Mouse (Mus musculus) neural tube, embryonic 13.5 days (tissue): ENCODE data around the gene Ust. TPM values are rescaled to one million over a fixed set of nuclear protein-coding genes. Genes with fewer than 3 reads are reported as not detected.
"Not testable (repeated sequence)": the region's sequence is repeated elsewhere in the genome, so short reads cannot be mapped to it uniquely, and the experiment has no call there.

ENCODE experiments used
- ATAC-seq: fragments of 200-750 bp; cut with Nextera tagmentation; 2 replicates; pipeline ENCODE4 v1.8.0; 2017; ENCODE audit warnings: low read depth, mild to moderate bottlenecking, moderate TSS enrichment, moderate library complexity
- H3K27ac ChIP-seq: fragments of 300-500 bp; sonication (generic); replicated peaks from 2 replicates; pipeline ENCODE4 v1.5.1; 2015; ENCODE audit warnings: moderate library complexity, mild to moderate bottlenecking, inconsistent platforms
- H3K27me3 ChIP-seq: fragments of 300-500 bp; sonication (generic); 2 replicates; pipeline ENCODE4 v1.6.1; 2015; ENCODE audit warnings: mild to moderate bottlenecking, inconsistent platforms
- H3K36me3 ChIP-seq: fragments of 300-500 bp; sonication (generic); 2 replicates; pipeline ENCODE4 v1.6.1; 2015; ENCODE audit warnings: mild to moderate bottlenecking, inconsistent platforms
- H3K4me1 ChIP-seq: fragments of 300-500 bp; sonication (generic); replicated peaks from 2 replicates; pipeline ENCODE4 v1.6.1; 2015; ENCODE audit warnings: inconsistent platforms
- H3K4me2 ChIP-seq: fragments of 300-500 bp; sonication (generic); 2 replicates; pipeline ENCODE4 v1.6.1; 2015; ENCODE audit warnings: inconsistent platforms, mild to moderate bottlenecking, moderate library complexity
- H3K4me3 ChIP-seq: fragments of 300-500 bp; sonication (generic); 2 replicates; pipeline ENCODE4 v1.5.1; 2015; ENCODE audit warnings: mild to moderate bottlenecking, inconsistent platforms
- H3K9ac ChIP-seq: fragments of 300-500 bp; sonication (generic); 2 replicates; pipeline ENCODE4 v1.6.1; 2015; ENCODE audit warnings: moderate library complexity, mild to moderate bottlenecking, inconsistent platforms
- H3K9me3 ChIP-seq: fragments of 300-500 bp; sonication (generic); 2 replicates; pipeline ENCODE4 v1.6.1; 2016; ENCODE audit warnings: inconsistent platforms
- WGBS: fragments of 180-500 bp; shearing (Covaris S2); methylation state at CpG from one replicate; pipeline ENCODE4 v1.1.7; 2015; 5-methylcytosine and 5-hydroxymethylcytosine counted together
- polyA plus RNA-seq: library from polyadenylated mRNA; unstranded; fragments of >200 nt; fragmentation: Nextera tagmentation; extraction: Ambion mirVana; gene quantifications from 2 replicates; pipeline ENCODE4 v1.2.1, GENCODE M21; 2015

The Ust gene
- 7.1 and 7.3 TPM in 2 replicates for polyA plus RNA-seq

DNA sequence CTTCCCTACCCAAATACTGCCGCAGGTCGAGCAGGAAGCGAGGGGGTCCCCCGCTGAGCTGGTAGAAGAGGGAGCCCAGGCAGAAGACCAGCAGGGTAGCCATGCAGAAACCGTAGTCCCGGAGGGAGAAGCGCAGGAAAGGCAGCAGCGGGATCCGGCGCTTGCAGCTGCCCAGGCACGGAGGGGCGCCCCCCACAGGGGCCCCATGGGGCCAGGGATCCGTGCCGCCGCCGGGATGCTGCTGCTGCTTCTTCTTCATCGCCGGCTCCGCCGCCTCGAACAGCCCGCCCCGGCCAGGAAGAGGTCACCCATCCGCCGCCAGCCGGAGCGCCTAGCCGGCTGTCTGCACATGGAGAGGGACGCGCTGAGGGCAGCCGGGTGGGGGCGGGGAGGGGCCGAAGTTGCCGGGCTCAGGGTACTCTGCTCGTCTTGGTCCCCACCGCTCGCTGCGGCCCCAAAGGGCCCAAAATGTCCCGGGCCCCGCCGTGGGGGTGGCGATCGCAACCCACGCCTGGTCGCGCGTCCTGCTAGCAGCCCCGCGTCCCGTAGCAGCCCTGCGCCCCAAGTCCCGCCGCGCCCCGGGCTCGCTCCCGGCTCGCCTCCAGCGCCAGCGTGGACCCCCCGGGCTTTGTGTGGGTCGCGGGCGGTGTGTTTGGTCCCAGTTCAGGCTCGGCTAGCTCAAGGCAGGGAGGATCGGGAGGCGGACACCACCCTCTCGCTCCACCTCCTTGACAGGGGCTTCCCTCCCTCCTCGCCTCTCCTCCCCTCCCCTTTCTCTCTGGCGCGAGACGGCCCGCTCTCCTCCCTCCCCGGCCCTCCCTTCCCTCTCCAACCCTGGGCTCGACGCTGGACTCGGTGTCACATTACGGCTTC, at the start of gene Ust:
TSS of gene Ust (minus strand) at position 685 of the 873 bp plus-strand sequence.
- peak; percentile 90 for ATAC-seq
- Histone ChIP-seq H3K4me3 (peak within 1 kb of the TSS; percentile 90), H3K9me3 (0 out of 2 replicates have a peak, but pooled peaks cover 4% of the 10 kb centered on the region), H3K27ac (peak within 1 kb of the TSS; percentile 54; the same call in 1 of the 2 replicates), H3K4me1 (peaks cover 32% of the 10 kb centered on the region), H3K9ac (peak within 1 kb of the TSS; percentile 82), H3K27me3 (peaks cover 16% of the 10 kb centered on the region; the same call in 1 of the 2 replicates), H3K36me3 (0 out of 2 replicates have a peak, but pooled peaks cover 4% of the 10 kb centered on the region), H3K4me2 (peak within 1 kb of the TSS; percentile 93)
- under 1% methylated on average over 68 of the region's 78 CpGs for WGBS

DNA sequence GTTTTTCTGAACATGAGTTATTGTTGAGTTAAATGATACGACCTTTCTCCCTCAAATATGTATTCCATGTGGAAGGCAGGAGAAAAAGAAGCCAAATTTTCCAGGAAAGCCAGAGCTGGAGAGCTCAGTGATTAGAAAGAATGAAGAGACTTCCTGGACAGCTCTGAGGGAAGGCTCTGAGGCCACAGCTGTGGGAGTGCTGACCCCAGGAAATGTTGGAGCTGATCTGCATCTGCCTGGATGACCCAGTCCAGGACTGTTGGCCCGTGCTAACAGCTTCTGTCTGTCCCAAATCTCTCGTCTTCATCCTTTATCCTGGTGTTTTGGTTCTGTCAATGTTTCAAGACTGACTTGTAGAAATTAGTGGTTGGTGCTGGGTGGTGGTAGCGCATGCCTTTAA, 42.7 kb upstream of the Ust start:
- H3K9me3 ChIP-seq: 0 out of 2 replicates have a peak, but pooled peaks cover 3% of the 10 kb centered on the region
- no peaks in the 10 kb centered on the region for H3K27me3 ChIP-seq
- WGBS: 80% methylated on average over 4 of the region's 4 CpGs
- H3K9ac ChIP-seq: no peak overlapping the region
- H3K36me3 ChIP-seq: no peaks in the 10 kb centered on the region
- H3K4me3 ChIP-seq: no peak overlapping the region
- no peak overlapping the region for H3K27ac ChIP-seq
- ATAC-seq: no peak
- H3K4me1 ChIP-seq: no peaks in the 10 kb centered on the region
- no peak overlapping the region for H3K4me2 ChIP-seq

DNA sequence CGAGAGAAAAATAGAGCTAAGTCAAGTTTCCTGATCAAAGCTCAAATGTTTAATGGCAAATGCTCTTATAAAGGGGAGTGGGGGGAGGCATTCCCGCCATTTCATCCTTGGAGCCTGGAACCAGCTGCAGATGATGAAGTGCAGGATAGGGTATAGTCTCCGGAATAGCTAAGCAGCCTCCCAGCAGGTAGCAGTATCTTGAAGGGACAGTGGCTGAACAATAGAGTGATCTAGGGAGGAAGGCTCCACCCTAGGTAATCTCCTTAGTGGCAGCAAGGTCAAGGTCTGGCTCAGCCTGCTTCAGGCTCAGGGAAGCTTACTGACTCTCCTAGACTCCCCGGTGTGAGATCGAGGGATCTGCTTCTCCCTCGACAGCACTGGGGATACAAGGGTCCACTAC, 40.9 kb upstream of the Ust start:
- H3K9ac ChIP-seq, H3K9me3 ChIP-seq, H3K27me3 ChIP-seq, ATAC-seq, H3K27ac ChIP-seq, H3K4me2 ChIP-seq, H3K4me3 ChIP-seq, H3K36me3 ChIP-seq, H3K4me1 ChIP-seq: not testable (repeated sequence)
- WGBS: 67% methylated on average over 6 of the region's 6 CpGs

- not testable (repeated sequence) for H3K4me2 ChIP-seq, ATAC-seq, H3K4me1 ChIP-seq, H3K36me3 ChIP-seq, H3K9ac ChIP-seq, H3K27me3 ChIP-seq, H3K4me3 ChIP-seq, H3K27ac ChIP-seq
- 0 out of 2 replicates have a peak, but pooled peaks cover 11% of the 10 kb centered on the region for H3K9me3 ChIP-seq
Measured at GRCm38 (mm10) chr10:8552239-8552638, 33.6 kb upstream of the Ust start.

DNA sequence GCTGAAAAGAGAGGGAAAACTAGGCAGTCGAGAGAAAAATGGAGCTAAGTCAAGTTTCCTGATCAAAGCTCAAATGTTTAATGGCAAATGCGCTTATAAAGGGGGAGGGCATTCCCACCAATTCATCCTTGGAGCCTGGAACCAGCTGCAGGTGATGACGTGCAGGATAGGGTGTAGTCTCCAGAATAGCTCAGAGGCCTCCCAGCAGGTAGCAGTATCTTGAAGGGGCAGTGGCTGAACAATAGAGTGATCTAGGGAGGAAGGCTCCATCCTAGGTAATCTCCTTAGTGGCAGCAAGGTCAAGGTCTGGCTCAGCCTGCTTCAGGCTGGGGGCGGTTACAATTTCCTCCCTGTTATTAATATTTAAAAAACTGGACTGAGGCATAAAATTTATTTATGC, 33.0 kb upstream of the Ust start:
- not testable (repeated sequence) for H3K36me3 ChIP-seq, H3K4me3 ChIP-seq, ATAC-seq, H3K4me2 ChIP-seq, H3K27me3 ChIP-seq, H3K9ac ChIP-seq, H3K27ac ChIP-seq, H3K4me1 ChIP-seq
- WGBS: 95% methylated on average over 4 of the region's 4 CpGs
- H3K9me3 ChIP-seq: 0 out of 2 replicates have a peak, but pooled peaks cover 10% of the 10 kb centered on the region

DNA sequence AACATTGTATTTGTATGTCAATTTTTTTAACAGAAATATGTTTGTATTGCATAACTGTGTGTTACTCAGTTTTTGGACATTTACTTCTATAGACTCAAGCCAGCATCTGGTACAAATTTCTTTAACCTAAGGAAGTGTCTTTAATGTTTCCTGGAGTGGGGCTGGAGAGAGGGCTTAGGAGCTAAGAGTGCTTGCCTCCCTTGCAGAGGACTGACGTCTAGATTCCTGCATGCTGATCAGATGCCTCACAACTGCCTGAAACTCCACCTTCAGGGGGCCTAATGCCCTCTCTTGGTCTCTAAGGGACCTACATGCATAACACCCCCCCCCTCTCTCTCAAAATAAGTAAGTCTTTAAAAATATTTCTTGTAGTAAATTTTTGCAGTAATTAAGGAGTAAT, 22.9 kb upstream of the Ust start:
- no peak for ATAC-seq
- Histone ChIP-seq H3K4me1 (no peaks in the 10 kb centered on the region), H3K4me3 (no peak overlapping the region), H3K27me3 (no peaks in the 10 kb centered on the region), H3K9ac (no peak overlapping the region), H3K9me3 (no peaks in the 10 kb centered on the region), H3K4me2 (no peak overlapping the region), H3K27ac (no peak overlapping the region), H3K36me3 (no peaks in the 10 kb centered on the region)
- 14% methylated on average over 1 of the region's 1 CpGs for WGBS

- no peak overlapping the region for H3K9ac ChIP-seq
- H3K36me3 ChIP-seq: no peaks in the 10 kb centered on the region
- no peak overlapping the region for H3K4me2 ChIP-seq
- H3K4me1 ChIP-seq: no peaks in the 10 kb centered on the region
- no peak for ATAC-seq
- no peaks in the 10 kb centered on the region for H3K27me3 ChIP-seq
- WGBS: 85% methylated on average over 3 of the region's 3 CpGs
- H3K9me3 ChIP-seq: no peaks in the 10 kb centered on the region
- H3K4me3 ChIP-seq: no peak overlapping the region
- H3K27ac ChIP-seq: no peak overlapping the region
Measured at GRCm38 (mm10) chr10:8535445-8535844, 16.8 kb upstream of the Ust start.

DNA sequence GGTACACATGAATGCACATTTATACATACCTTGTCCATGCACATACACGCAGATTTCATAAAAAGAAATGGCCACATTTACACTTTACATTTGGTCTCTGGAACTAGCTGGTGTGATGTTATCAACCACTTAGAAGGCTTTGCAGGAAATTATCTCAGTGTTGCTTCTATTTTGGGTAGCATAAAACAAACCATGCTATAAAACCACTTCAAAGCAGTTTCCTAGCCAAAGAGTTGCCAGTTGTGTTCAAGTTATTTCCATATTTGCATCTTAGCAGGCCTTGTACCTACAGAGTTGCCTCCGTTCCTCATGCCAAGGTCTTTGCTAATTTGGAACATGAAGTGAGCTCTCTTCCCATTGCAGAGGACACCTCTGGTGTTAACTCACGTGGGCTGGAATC, 13.0 kb upstream of the Ust start:
- no peak for ATAC-seq
- no peaks in the 10 kb centered on the region for H3K36me3 ChIP-seq
- H3K27ac ChIP-seq: no peak overlapping the region
- H3K9ac ChIP-seq: no peak overlapping the region
- H3K4me2 ChIP-seq: no peak overlapping the region
- no peaks in the 10 kb centered on the region for H3K27me3 ChIP-seq
- H3K4me3 ChIP-seq: no peak overlapping the region
- no peaks in the 10 kb centered on the region for H3K4me1 ChIP-seq
- H3K9me3 ChIP-seq: no peaks in the 10 kb centered on the region
- WGBS: 88% methylated on average over 3 of the region's 3 CpGs

DNA sequence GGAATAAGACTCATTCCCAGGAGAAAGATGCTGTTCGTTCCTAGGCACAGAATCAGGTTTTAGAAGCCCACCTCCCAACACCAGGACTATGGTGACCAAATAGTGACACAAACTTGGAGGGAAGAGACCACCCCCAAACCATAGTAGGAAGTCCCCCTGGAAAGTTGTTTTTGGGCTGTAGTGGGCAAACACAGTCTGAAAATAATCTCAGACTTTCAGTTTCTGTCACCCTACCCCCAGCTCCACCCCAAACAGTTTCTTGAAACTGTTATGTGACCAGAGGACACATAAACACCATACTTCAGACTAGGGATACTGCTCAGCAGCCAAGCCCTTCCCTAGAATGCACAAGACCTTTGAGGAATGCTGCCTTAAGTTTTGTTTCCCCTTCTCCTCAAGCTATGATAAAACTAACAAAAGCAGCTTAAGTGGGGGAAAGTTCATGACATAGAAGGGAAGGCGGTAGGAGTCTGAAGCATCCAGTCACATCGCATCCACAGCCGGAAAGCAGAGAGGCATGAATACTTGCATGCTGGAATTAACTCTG, 12.0 kb upstream of the Ust start:
- 87% methylated on average over 4 of the region's 4 CpGs for WGBS
- no peaks in the 10 kb centered on the region for H3K9me3 ChIP-seq
- H3K9ac ChIP-seq: no peak overlapping the region
- no peak overlapping the region for H3K27ac ChIP-seq
- no peaks in the 10 kb centered on the region for H3K4me1 ChIP-seq
- H3K4me3 ChIP-seq: no peak overlapping the region
- H3K4me2 ChIP-seq: no peak overlapping the region
- H3K27me3 ChIP-seq: no peaks in the 10 kb centered on the region
- ATAC-seq: no peak
- no peaks in the 10 kb centered on the region for H3K36me3 ChIP-seq

- WGBS: 40% methylated on average over 7 of the region's 7 CpGs
Measured at GRCm38 (mm10) chr10:8529173-8529572, 10.5 kb upstream of the Ust start.

GRCm38 (mm10) chr10:8525354-8525753, 6.7 kb upstream of the Ust start:
- H3K4me2 ChIP-seq: no peak overlapping the region
- 83% methylated on average over 1 of the region's 1 CpGs for WGBS
- peaks cover 6% of the 10 kb centered on the region for H3K4me1 ChIP-seq
- H3K27me3 ChIP-seq: no peaks in the 10 kb centered on the region
- H3K36me3 ChIP-seq: no peaks in the 10 kb centered on the region
- no peak for ATAC-seq
- H3K4me3 ChIP-seq: no peak overlapping the region
- no peak overlapping the region for H3K9ac ChIP-seq
- H3K27ac ChIP-seq: no peak overlapping the region
- no peaks in the 10 kb centered on the region for H3K9me3 ChIP-seq

More at GRCm38 (mm10) chr10:8529173-8529572, 10.5 kb upstream of the Ust start:
- H3K4me1 ChIP-seq: no peaks in the 10 kb centered on the region
- no peaks in the 10 kb centered on the region for H3K36me3 ChIP-seq
- H3K9ac ChIP-seq: no peak overlapping the region
- H3K27me3 ChIP-seq: no peaks in the 10 kb centered on the region
- H3K4me3 ChIP-seq: no peak overlapping the region
- no peak for ATAC-seq
- no peak overlapping the region for H3K4me2 ChIP-seq
- H3K27ac ChIP-seq: no peak overlapping the region
- H3K9me3 ChIP-seq: no peaks in the 10 kb centered on the region

- Histone ChIP-seq H3K4me1 (peaks cover 26% of the 10 kb centered on the region), H3K36me3 (no peaks in the 10 kb centered on the region), H3K27ac (no peak overlapping the region), H3K9ac (no peak overlapping the region), H3K9me3 (no peaks in the 10 kb centered on the region), H3K4me2 (no peak overlapping the region), H3K4me3 (no peak overlapping the region), H3K27me3 (peaks cover 14% of the 10 kb centered on the region; the same call in 1 of the 2 replicates)
- 53% methylated on average over 6 of the region's 6 CpGs for WGBS
- ATAC-seq: no peak
Measured at GRCm38 (mm10) chr10:8521536-8521935, 2.9 kb upstream of the Ust start.
